Mouse (Mus musculus): ENCODE results near the gene Actr5. TPM values are rescaled to one million over a fixed set of nuclear protein-coding genes. Genes with fewer than 3 reads are reported as not detected.

Actr5 gene
- 1.6 and 4.8 TPM in 2 replicates for polyA plus RNA-seq (2021; fragmentation: Nextera tagmentation)
- long read RNA-seq, experiment 1, partial matches to known transcripts: 1 of 4 reads
- long read RNA-seq, experiment 1, other reads (novel, unspliced or antisense): 2 of 4 reads
- long read RNA-seq, experiment 2, partial matches to known transcripts: 2 of 3 reads
- long read RNA-seq, experiment 2, other reads (novel, unspliced or antisense): 1 of 3 reads

DNA sequence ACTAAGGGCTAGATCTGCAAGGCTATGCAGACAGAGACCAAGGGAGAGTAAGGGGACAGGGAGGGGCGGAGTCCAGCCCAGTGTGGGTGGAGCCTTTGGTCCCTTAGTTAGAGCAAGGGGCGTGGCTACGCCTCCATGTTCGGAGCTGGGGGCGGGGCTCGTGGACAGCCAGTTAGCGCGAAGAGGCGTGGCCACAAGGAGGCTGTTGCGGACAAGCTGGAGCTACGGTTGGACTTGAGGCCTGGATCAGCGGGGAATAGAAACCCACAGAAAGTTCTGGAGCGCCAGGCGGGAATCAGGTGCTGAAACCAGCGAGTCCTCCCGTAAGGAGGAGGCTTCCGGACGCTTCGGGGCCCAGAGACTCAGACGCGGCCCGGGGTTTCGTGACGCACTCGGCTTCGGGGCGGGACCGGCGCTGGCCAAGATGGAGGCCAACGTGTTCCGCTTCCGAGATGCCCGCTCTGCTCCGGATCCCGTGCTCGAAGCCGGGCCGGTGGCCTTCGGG is at the start of gene Actr5:
Gene Actr5, plus strand, starts transcription at position 171 of the 505 bp plus-strand sequence.

DNA sequence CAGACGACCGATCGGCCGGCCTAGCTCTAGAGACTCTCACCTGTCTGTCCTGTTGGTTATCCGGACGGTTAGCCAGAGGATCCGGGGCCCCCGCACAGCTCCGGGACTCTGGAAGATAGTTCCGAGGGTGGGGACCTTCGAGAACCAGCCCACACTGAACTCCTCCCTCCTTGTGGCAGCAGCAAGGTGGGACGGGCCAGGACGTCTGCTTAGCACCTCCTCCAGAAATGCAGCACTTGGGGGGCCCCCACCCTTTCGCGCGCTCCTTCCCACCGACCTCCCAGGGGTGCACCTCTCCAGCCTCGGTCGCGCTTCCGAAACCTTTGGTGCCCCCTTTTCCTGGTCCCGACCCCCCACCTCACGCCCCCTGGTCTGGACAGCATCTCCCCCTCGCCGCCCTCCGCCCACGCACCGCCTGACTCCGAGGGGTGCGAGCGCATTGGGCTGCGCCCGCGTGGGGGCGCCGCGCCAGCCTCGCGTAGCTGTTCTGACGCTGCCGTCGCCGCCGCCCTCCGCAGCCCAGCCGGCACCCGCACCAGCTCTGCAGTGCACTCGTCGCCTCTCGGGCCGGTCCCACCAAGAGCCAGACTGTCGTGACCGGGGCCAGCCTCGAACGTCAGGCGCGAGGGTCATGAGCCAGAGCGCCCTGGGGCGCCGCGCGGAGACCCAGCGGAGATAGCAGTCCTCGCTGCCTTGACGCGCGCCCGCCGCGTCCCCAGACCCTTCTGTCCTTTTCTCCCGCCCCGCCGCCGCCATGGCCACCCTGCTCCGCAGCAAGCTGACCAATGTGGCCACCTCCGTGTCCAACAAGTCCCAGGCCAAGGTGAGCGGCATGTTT is 14.0 kb upstream of the Actr5 start, which contains the start of gene Slc32a1:
Gene Slc32a1, plus strand, starts transcription at position 280 of the 838 bp plus-strand sequence.

DNA sequence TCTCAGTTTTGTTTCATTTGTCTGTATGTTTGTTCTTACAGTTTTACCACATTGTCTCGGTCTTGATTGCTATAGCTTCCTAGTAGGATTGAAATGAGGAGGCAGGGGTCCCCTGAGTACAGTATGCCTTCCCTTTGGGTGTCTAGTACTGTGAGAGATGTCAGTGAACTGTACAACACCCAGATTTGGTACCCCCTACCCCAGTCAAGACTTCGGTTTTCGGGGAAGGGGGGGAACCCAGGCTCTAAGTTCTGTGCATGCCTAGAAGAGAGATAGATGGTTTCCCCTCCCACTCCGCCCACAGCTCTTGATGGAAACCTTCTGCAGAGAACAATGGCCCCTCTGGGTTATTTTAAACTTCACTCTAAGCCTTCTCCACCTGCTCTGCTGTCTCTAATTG is 40.4 kb downstream of the Actr5 start, which contains the start of gene Ppp1r16b:
Gene Ppp1r16b, plus strand, starts transcription at position 301 of the 400 bp plus-strand sequence.

Other genes with a start within 250 kb of the Actr5 start
- gene Snhg11, start 249.2 kb upstream of the Actr5 start, polyA plus RNA-seq (2021; fragmentation: Nextera tagmentation): 35.2 and 42.7 TPM in 2 replicates
- gene Ralgapb, start 215.0 kb upstream of the Actr5 start, polyA plus RNA-seq (2021; fragmentation: Nextera tagmentation): 9.6 and 46.0 TPM in 2 replicates
- gene Adig, start 122.3 kb upstream of the Actr5 start, polyA plus RNA-seq (2021; fragmentation: Nextera tagmentation): not detected in 2 replicates
- gene Arhgap40, start 112.1 kb upstream of the Actr5 start, polyA plus RNA-seq (2021; fragmentation: Nextera tagmentation): 0.53 and 0.87 TPM in 2 replicates
- 9.1 and 15.5 TPM in 2 replicates for gene Slc32a1, start 14.1 kb upstream of the Actr5 start, polyA plus RNA-seq (2021; fragmentation: Nextera tagmentation)
- 33.5 and 197 TPM in 2 replicates for gene Ppp1r16b, start 40.5 kb downstream of the Actr5 start, polyA plus RNA-seq (2021; fragmentation: Nextera tagmentation)
- gene Fam83d, start 143.2 kb downstream of the Actr5 start, polyA plus RNA-seq (2021; fragmentation: Nextera tagmentation): 0.92 and 1.1 TPM in 2 replicates
- 9.4 and 13.7 TPM in 2 replicates for gene Dhx35, start 169.9 kb downstream of the Actr5 start, polyA plus RNA-seq (2021; fragmentation: Nextera tagmentation)